Mouse (Mus musculus): ENCODE results near the gene Gatd1.

DNA sequence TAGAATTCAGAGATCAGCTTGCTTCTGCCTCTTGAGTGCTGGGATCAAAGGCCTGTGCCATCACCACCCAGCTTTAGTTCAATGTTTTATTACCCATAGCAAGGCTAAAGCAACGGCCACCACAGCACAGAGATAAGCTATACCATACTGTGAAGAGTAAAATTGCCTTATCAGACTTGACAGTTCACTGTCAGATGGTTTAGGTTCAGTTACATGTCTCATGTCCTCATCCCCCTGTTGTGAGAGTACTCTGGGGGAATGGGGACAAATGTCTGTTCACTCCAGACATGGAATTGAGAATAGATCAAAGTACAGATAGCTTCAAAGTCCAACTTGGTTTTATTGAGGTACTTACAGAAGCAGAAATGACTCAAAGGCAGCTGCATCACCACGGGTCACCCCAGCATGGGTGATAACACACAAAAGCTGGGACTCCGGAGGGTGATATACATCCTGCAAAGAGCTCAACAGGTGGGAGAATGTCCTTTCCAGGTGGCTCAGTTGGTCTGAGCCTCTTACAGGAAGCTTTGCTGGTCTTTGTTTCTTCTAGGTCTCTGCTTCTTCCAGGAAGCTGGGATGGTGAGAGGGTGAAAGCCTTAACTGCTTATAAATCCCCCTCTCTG lies 25.3 kb downstream of the Gatd1 start:
- TF ChIP-seq ZNF384 (IDR thresholded peaks at IDR 0.05; ENCODE audit: low read depth, low read length) = no peak
- no peak for TF ChIP-seq MAFK (IDR thresholded peaks at IDR 0.05; ENCODE audit: insufficient read depth, low read depth, low read length)
- no peak for TF ChIP-seq HCFC1 (IDR thresholded peaks at IDR 0.05; ENCODE audit: borderline replicate concordance, insufficient read depth, low read length)
